Mouse (Mus musculus): ENCODE measurements around the gene Fgf12. TPM values are rescaled to one million over a fixed set of nuclear protein-coding genes. Genes with fewer than 3 reads are reported as not detected.

Gene Fgf12
- polyA plus RNA-seq, 1 experiment from 2014 or later = 2.9 TPM

DNA sequence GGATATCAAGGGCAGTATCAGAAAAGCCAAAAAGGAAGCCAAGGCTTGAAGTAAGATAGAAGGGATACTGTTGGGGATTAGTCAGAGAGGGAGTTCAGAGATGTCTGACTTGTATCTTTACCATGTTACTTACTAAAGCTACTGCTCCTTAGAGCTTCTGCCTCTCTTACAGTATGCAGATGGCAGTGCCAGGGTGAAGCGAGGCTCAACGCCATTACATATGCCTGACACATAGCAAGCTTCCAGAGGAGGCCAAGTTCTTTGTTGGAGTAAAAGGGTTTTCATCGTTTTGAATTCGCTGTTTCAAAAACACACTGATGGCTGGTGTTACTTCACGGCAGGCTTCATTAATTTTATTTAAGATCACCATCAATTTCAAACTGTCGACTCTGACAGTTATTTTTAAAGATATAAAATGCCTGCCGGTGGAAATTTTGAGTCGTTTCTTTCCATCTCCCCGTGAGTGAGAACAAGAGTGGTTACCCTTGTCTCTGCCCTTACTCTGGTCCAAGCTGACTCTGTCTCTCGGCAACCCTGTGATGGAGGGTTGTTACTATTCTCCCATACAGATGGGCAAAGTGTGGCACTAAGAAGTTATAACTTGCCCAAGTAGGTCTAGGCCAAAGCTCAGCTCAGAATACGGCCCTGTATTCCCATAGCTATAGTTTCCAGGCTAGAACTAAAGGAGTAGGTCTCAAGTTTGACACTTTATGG is 121.9 kb downstream of the Fgf12 start:
- DNase-seq (ENCODE audit: low spot score) (no peak), ATAC-seq (replicated peaks; ENCODE audit: low FRiP score, low read depth) (no peak)
- no peak for TF ChIP-seq CTCF (IDR thresholded peaks at IDR 0.05; ENCODE audit: low read depth)
- Histone ChIP-seq H3K27me3 (ENCODE audit: insufficient read depth, low read length) (no peaks in the 10 kb centered on the region), H3K4me1 (replicated peaks; ENCODE audit: insufficient read depth, low read length) (no peaks in the 10 kb centered on the region), H3K27ac (no peak overlapping the region), H3K36me3 (ENCODE audit: insufficient read depth, low read length) (no peaks in the 10 kb centered on the region), H3K4me3 (replicated peaks; ENCODE audit: low read depth, low read length) (no peak overlapping the region), H3K9me3 (replicated peaks; ENCODE audit: low read length) (no peaks in the 10 kb centered on the region), H3K9ac (ENCODE audit: low read depth, low read length) (no peak overlapping the region), H3K4me2 (ENCODE audit: low read length) (no peak overlapping the region)
- WGBS = 48% methylated on average over 11 of the region's 11 CpGs

DNA sequence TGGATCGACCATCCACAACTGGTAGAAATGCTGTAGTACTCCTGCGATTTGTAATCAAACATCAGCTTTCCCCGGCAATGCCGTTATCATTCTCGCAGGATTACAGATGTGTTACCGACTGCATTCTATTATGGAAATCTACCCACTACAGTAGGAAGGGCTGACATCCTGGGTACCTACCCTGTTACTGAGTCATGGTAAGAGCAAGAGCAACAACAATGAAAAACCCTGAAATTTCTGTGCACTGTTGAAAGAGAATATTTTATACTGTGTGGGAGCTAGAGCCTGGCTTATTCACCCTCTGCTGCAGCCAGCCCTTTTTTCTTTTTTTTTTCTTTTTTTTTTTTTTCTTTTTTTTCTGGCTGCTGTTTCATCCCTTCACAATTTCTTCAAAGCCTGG is 126.6 kb downstream of the Fgf12 start:
- no peaks in the 10 kb centered on the region for H3K9me3 ChIP-seq (replicated peaks; ENCODE audit: low read length)
- no peak overlapping the region for H3K4me2 ChIP-seq (ENCODE audit: low read length)
- H3K4me3 ChIP-seq (replicated peaks; ENCODE audit: low read depth, low read length) = no peak overlapping the region
- DNase-seq (ENCODE audit: low spot score) (no peak), ATAC-seq (replicated peaks; ENCODE audit: low FRiP score, low read depth) (no peak)
- H3K9ac ChIP-seq (ENCODE audit: low read depth, low read length) = no peak overlapping the region
- H3K27me3 ChIP-seq (ENCODE audit: insufficient read depth, low read length) = no peaks in the 10 kb centered on the region
- H3K36me3 ChIP-seq (ENCODE audit: insufficient read depth, low read length) = no peaks in the 10 kb centered on the region
- WGBS = 86% methylated on average over 6 of the region's 6 CpGs
- TF ChIP-seq CTCF (IDR thresholded peaks at IDR 0.05; ENCODE audit: low read depth) = no peak
- no peaks in the 10 kb centered on the region for H3K4me1 ChIP-seq (replicated peaks; ENCODE audit: insufficient read depth, low read length)
- no peak overlapping the region for H3K27ac ChIP-seq

- no peak for TF ChIP-seq CTCF (IDR thresholded peaks at IDR 0.05; ENCODE audit: low read depth)
- ATAC-seq (replicated peaks; ENCODE audit: low FRiP score, low read depth) (no peak), DNase-seq (ENCODE audit: low spot score) (no peak)
- Histone ChIP-seq H3K9ac (ENCODE audit: low read depth, low read length) (no peak overlapping the region), H3K36me3 (ENCODE audit: insufficient read depth, low read length) (no peaks in the 10 kb centered on the region), H3K4me2 (ENCODE audit: low read length) (no peak overlapping the region), H3K27ac (no peak overlapping the region), H3K4me3 (replicated peaks; ENCODE audit: low read depth, low read length) (no peak overlapping the region), H3K27me3 (ENCODE audit: insufficient read depth, low read length) (no peaks in the 10 kb centered on the region), H3K4me1 (replicated peaks; ENCODE audit: insufficient read depth, low read length) (no peaks in the 10 kb centered on the region), H3K9me3 (replicated peaks; ENCODE audit: low read length) (no peaks in the 10 kb centered on the region)
- 58% methylated on average over 5 of the region's 5 CpGs for WGBS
Observed at GRCm38 (mm10) chr16:28625689-28626088, 127.2 kb downstream of the Fgf12 start.

GRCm38 (mm10) chr16:28614412-28614811 is 138.5 kb downstream of the Fgf12 start:
- Histone ChIP-seq H3K4me3 (replicated peaks; ENCODE audit: low read depth, low read length) (no peak overlapping the region), H3K9ac (ENCODE audit: low read depth, low read length) (no peak overlapping the region), H3K4me1 (replicated peaks; ENCODE audit: insufficient read depth, low read length) (no peaks in the 10 kb centered on the region), H3K27ac (no peak overlapping the region), H3K36me3 (ENCODE audit: insufficient read depth, low read length) (no peaks in the 10 kb centered on the region), H3K4me2 (ENCODE audit: low read length) (no peak overlapping the region), H3K27me3 (ENCODE audit: insufficient read depth, low read length) (no peaks in the 10 kb centered on the region), H3K9me3 (replicated peaks; ENCODE audit: low read length) (no peaks in the 10 kb centered on the region)
- ATAC-seq (replicated peaks; ENCODE audit: low FRiP score, low read depth) (no peak), DNase-seq (ENCODE audit: low spot score) (no peak)
- 72% methylated on average over 3 of the region's 3 CpGs for WGBS
- TF ChIP-seq CTCF (IDR thresholded peaks at IDR 0.05; ENCODE audit: low read depth) = no peak

DNA sequence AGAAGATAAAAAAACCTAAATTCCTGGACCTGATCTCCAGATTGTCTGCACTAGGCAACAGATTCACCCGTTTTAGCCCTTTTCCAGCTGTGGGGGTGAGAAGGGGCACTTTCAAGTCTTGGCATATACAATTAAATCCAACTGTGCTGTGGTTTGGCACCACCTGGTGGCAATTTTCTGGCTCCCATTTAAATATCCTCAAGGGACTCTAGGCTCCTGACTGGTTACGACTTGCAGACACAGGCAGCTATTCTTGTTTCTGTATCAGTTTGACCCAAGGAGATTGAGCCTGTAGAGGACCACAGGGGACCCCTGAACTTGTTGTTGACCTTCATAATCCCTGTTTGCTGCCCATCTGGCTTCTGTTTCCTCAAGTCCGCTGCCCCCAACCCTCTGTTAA is 141.9 kb downstream of the Fgf12 start:
- Histone ChIP-seq H3K9me3 (replicated peaks; ENCODE audit: low read length) (no peaks in the 10 kb centered on the region), H3K27me3 (ENCODE audit: insufficient read depth, low read length) (no peaks in the 10 kb centered on the region), H3K36me3 (ENCODE audit: insufficient read depth, low read length) (no peaks in the 10 kb centered on the region), H3K4me3 (replicated peaks; ENCODE audit: low read depth, low read length) (no peak overlapping the region), H3K4me2 (ENCODE audit: low read length) (no peak overlapping the region), H3K4me1 (replicated peaks; ENCODE audit: insufficient read depth, low read length) (no peaks in the 10 kb centered on the region), H3K27ac (no peak overlapping the region), H3K9ac (ENCODE audit: low read depth, low read length) (no peak overlapping the region)
- peak; percentile 38 for DNase-seq (ENCODE audit: low spot score)
- ATAC-seq (replicated peaks; ENCODE audit: low FRiP score, low read depth) = no peak
- peak; percentile 71 for TF ChIP-seq CTCF (IDR thresholded peaks at IDR 0.05; ENCODE audit: low read depth)
- WGBS = 25% methylated on average over 3 of the region's 3 CpGs

GRCm38 (mm10) chr16:28603155-28603554 is 149.7 kb downstream of the Fgf12 start:
- DNase-seq (ENCODE audit: low spot score) = no peak
- WGBS = 79% methylated on average over 1 of the region's 1 CpGs

DNA sequence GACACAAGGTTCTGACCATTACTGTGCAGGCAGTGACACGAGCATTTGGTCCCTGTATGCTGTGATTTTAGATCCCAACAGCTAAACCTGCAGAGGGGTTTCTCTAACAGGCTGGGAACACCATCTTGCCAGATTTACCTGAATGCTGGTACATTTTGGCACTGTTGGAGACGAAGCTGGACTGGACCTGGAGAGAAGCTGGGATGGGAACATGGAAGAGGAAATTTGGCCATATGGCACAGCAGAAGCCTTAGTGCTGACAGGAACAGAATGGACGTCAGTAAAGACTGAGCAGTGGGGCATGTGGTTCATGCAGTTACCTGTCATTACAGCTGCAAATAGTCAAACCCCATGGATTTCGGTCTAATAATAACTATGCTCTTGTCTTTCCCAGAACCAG is 151.1 kb downstream of the Fgf12 start:
- Histone ChIP-seq H3K27ac (no peak overlapping the region), H3K36me3 (ENCODE audit: insufficient read depth, low read length) (no peaks in the 10 kb centered on the region), H3K9me3 (replicated peaks; ENCODE audit: low read length) (no peaks in the 10 kb centered on the region), H3K4me3 (replicated peaks; ENCODE audit: low read depth, low read length) (no peak overlapping the region), H3K9ac (ENCODE audit: low read depth, low read length) (no peak overlapping the region), H3K4me1 (replicated peaks; ENCODE audit: insufficient read depth, low read length) (no peaks in the 10 kb centered on the region), H3K27me3 (ENCODE audit: insufficient read depth, low read length) (no peaks in the 10 kb centered on the region), H3K4me2 (ENCODE audit: low read length) (no peak overlapping the region)
- no peak for DNase-seq (ENCODE audit: low spot score)
- no peak for TF ChIP-seq CTCF (IDR thresholded peaks at IDR 0.05; ENCODE audit: low read depth)
- no peak for ATAC-seq (replicated peaks; ENCODE audit: low FRiP score, low read depth)
- WGBS = 75% methylated on average over 4 of the region's 4 CpGs

More at GRCm38 (mm10) chr16:28603155-28603554, 149.7 kb downstream of the Fgf12 start:
- no peaks in the 10 kb centered on the region for H3K27me3 ChIP-seq (ENCODE audit: insufficient read depth, low read length)
- no peak overlapping the region for H3K4me3 ChIP-seq (replicated peaks; ENCODE audit: low read depth, low read length)
- no peaks in the 10 kb centered on the region for H3K36me3 ChIP-seq (ENCODE audit: insufficient read depth, low read length)
- no peak overlapping the region for H3K27ac ChIP-seq
- no peak overlapping the region for H3K4me2 ChIP-seq (ENCODE audit: low read length)
- no peaks in the 10 kb centered on the region for H3K4me1 ChIP-seq (replicated peaks; ENCODE audit: insufficient read depth, low read length)
- ATAC-seq (replicated peaks; ENCODE audit: low FRiP score, low read depth) = no peak
- no peak for TF ChIP-seq CTCF (IDR thresholded peaks at IDR 0.05; ENCODE audit: low read depth)
- no peaks in the 10 kb centered on the region for H3K9me3 ChIP-seq (replicated peaks; ENCODE audit: low read length)
- no peak overlapping the region for H3K9ac ChIP-seq (ENCODE audit: low read depth, low read length)
